Mouse (Mus musculus): Measurements from ENCODE around the gene Tmem179b. TPM values are rescaled to one million over a fixed set of nuclear protein-coding genes. Genes with fewer than 3 reads are reported as not detected.
A peak's percentile ranks its signal among the peaks of the same experiment; 100 is the strongest.

The Tmem179b gene
- polyA plus RNA-seq, 1 experiment from 2014 or later, result 80.4 TPM

DNA sequence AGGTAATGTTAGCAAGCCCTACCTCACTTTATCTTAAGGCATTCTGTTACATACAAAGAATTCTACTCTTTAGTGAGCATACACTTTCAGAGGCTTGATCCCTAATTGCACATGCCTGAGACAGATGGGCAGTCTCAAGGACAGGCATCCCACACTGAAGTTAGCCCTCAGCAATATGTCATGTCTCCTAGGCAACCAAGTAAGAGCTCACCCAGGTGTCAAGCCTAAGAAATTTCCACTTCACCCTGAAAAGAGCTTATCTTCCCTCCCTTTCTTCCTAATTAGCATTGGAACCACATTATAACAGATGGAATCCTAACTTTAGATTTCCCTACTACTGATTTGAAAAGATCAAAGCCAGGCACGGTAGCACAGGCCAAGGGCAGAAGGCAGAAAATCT, 14.9 kb upstream of the Tmem179b start:
- ATAC-seq (ENCODE audit: low FRiP score, low TSS enrichment), result no peak
- 38% methylated on average over 1 of the region's 1 CpGs for WGBS
- H3K9me3 ChIP-seq (ENCODE audit: control insufficient read depth, low read length), result no peaks in the 10 kb centered on the region
- H3K27ac ChIP-seq (ENCODE audit: low read depth, low read length), result no peak overlapping the region
- 0 out of 2 replicates have a peak, but pooled peaks cover 6% of the 10 kb centered on the region for H3K4me1 ChIP-seq (ENCODE audit: control insufficient read depth, insufficient read depth, low read length)
- H3K4me3 ChIP-seq (ENCODE audit: low read length), result no peak overlapping the region
- H3K36me3 ChIP-seq (ENCODE audit: control insufficient read depth, insufficient read depth, low read length), result peaks cover 19% of the 10 kb centered on the region
- no peaks in the 10 kb centered on the region for H3K27me3 ChIP-seq (ENCODE audit: control insufficient read depth, insufficient read depth, low read length)
- no peak overlapping the region for H3K9ac ChIP-seq (ENCODE audit: low read depth, low read length)
- H3K4me2 ChIP-seq (replicated peaks; ENCODE audit: low read depth, low read length), result no peak overlapping the region

GRCm38 (mm10) chr19:8788521-8788920, 14.3 kb upstream of the Tmem179b start:
- no peak overlapping the region for H3K4me3 ChIP-seq (ENCODE audit: low read length)
- no peaks in the 10 kb centered on the region for H3K27me3 ChIP-seq (ENCODE audit: control insufficient read depth, insufficient read depth, low read length)
- no peak overlapping the region for H3K4me2 ChIP-seq (replicated peaks; ENCODE audit: low read depth, low read length)
- peaks cover 18% of the 10 kb centered on the region for H3K36me3 ChIP-seq (ENCODE audit: control insufficient read depth, insufficient read depth, low read length)
- no peaks in the 10 kb centered on the region for H3K9me3 ChIP-seq (ENCODE audit: control insufficient read depth, low read length)
- 29% methylated on average over 3 of the region's 3 CpGs for WGBS
- no peak overlapping the region for H3K9ac ChIP-seq (ENCODE audit: low read depth, low read length)
- H3K4me1 ChIP-seq (ENCODE audit: control insufficient read depth, insufficient read depth, low read length), result 0 out of 2 replicates have a peak, but pooled peaks cover 6% of the 10 kb centered on the region
- no peak overlapping the region for H3K27ac ChIP-seq (ENCODE audit: low read depth, low read length)
- ATAC-seq (ENCODE audit: low FRiP score, low TSS enrichment), result no peak

- Histone ChIP-seq H3K9me3 (ENCODE audit: control insufficient read depth, low read length) (no peaks in the 10 kb centered on the region), H3K27ac (ENCODE audit: low read depth, low read length) (peak within 1 kb of the TSS; percentile 85), H3K27me3 (ENCODE audit: control insufficient read depth, insufficient read depth, low read length) (no peaks in the 10 kb centered on the region), H3K4me1 (ENCODE audit: control insufficient read depth, insufficient read depth, low read length) (0 out of 2 replicates have a peak, but pooled peaks cover 6% of the 10 kb centered on the region), H3K9ac (ENCODE audit: low read depth, low read length) (peak within 1 kb of the TSS; percentile 78), H3K36me3 (ENCODE audit: control insufficient read depth, insufficient read depth, low read length) (peaks cover 29% of the 10 kb centered on the region), H3K4me3 (ENCODE audit: low read length) (peak within 1 kb of the TSS; percentile 76), H3K4me2 (replicated peaks; ENCODE audit: low read depth, low read length) (peak within 1 kb of the TSS; percentile 72)
- 1% methylated on average over 32 of the region's 32 CpGs for WGBS
- peak; percentile 99 for ATAC-seq (ENCODE audit: low FRiP score, low TSS enrichment)
These were observed 11.9 kb upstream of the Tmem179b start, which contains the start of gene Taf6l for GRCm38 (mm10) chr19:8786008-8786781. TSS of gene Taf6l (minus strand) at chr19:8786417.

DNA sequence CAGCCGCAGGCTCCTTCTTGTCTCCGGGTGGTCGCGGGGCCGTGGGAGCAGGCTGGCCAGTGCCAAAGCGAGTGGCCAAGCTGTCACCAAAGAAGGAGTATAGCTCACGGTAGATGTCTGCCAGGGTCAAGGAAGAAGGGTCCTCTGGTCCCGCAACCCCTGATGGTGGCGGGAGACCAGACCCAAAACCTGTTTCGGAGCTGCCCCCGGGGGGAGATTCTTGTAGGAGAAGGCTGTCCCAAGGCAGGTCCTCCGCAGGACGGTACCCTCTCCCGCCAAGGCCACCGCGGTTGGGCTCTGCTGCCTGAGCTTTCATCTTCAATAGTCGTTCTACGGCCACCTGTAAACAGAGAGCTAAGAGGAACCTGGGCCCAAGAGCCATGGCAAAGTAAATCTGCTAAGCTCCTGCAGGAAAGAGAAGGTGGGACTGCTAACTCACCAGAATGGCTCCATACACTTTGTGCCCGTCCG, 719 bp upstream of the Tmem179b start:
- H3K36me3 ChIP-seq (ENCODE audit: control insufficient read depth, insufficient read depth, low read length), result peaks cover 30% of the 10 kb centered on the region
- H3K4me3 ChIP-seq (ENCODE audit: low read length), result peak overlapping the region; percentile 70
- H3K4me1 ChIP-seq (ENCODE audit: control insufficient read depth, insufficient read depth, low read length), result peaks cover 25% of the 10 kb centered on the region
- no peaks in the 10 kb centered on the region for H3K27me3 ChIP-seq (ENCODE audit: control insufficient read depth, insufficient read depth, low read length)
- H3K27ac ChIP-seq (ENCODE audit: low read depth, low read length), result peak overlapping the region; percentile 97
- peak overlapping the region; percentile 96 for H3K9ac ChIP-seq (ENCODE audit: low read depth, low read length)
- ATAC-seq (ENCODE audit: low FRiP score, low TSS enrichment), result peak; percentile 29
- 6% methylated on average over 18 of the region's 20 CpGs for WGBS
- H3K4me2 ChIP-seq (replicated peaks; ENCODE audit: low read depth, low read length), result peak overlapping the region; percentile 98
- H3K9me3 ChIP-seq (ENCODE audit: control insufficient read depth, low read length), result no peaks in the 10 kb centered on the region

DNA sequence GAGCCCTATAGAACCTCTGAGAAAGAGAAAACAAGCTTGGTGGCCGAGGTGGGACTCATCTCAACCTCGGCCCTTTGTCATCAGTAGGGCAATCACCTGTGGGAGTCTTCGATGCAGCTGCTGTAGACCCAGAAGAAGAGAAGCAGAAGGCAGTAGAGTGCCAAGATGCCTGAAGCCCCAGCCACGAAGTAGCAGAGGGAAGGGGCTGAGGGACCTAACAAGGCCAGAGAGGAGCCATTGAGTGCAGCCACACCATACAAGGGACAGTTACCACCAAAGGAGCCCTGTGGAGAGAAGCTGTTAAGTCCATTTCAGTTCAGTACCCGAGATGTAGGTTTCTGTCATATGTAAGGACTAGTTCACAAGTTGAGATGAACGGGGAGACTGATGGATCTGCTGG, 858 bp downstream of the Tmem179b start:
- Histone ChIP-seq H3K27me3 (ENCODE audit: control insufficient read depth, insufficient read depth, low read length) (no peaks in the 10 kb centered on the region), H3K4me1 (ENCODE audit: control insufficient read depth, insufficient read depth, low read length) (peaks cover 25% of the 10 kb centered on the region), H3K9me3 (ENCODE audit: control insufficient read depth, low read length) (no peaks in the 10 kb centered on the region), H3K4me3 (ENCODE audit: low read length) (peak overlapping the region; percentile 70), H3K9ac (ENCODE audit: low read depth, low read length) (peak overlapping the region; percentile 96; the same call in 1 of the 2 replicates), H3K27ac (ENCODE audit: low read depth, low read length) (peak overlapping the region; percentile 97; the same call in 1 of the 2 replicates), H3K36me3 (ENCODE audit: control insufficient read depth, insufficient read depth, low read length) (peaks cover 40% of the 10 kb centered on the region), H3K4me2 (replicated peaks; ENCODE audit: low read depth, low read length) (peak overlapping the region; percentile 98)
- no peak for ATAC-seq (ENCODE audit: low FRiP score, low TSS enrichment)
- WGBS, result 48% methylated on average over 6 of the region's 6 CpGs

- Histone ChIP-seq H3K9ac (ENCODE audit: low read depth, low read length) (peak overlapping the region; percentile 96; the same call in 1 of the 2 replicates), H3K27me3 (ENCODE audit: control insufficient read depth, insufficient read depth, low read length) (no peaks in the 10 kb centered on the region), H3K27ac (ENCODE audit: low read depth, low read length) (0 out of 2 replicates have a peak overlapping the region, but pooled peaks have one; percentile 97), H3K36me3 (ENCODE audit: control insufficient read depth, insufficient read depth, low read length) (peaks cover 40% of the 10 kb centered on the region), H3K4me3 (ENCODE audit: low read length) (peak overlapping the region; percentile 70; the same call in 1 of the 2 replicates), H3K9me3 (ENCODE audit: control insufficient read depth, low read length) (no peaks in the 10 kb centered on the region), H3K4me2 (replicated peaks; ENCODE audit: low read depth, low read length) (peak overlapping the region; percentile 98), H3K4me1 (ENCODE audit: control insufficient read depth, insufficient read depth, low read length) (peaks cover 25% of the 10 kb centered on the region)
- ATAC-seq (ENCODE audit: low FRiP score, low TSS enrichment), result no peak
- WGBS, result 84% methylated on average over 5 of the region's 5 CpGs
These were observed 1.3 kb downstream of the Tmem179b start for GRCm38 (mm10) chr19:8772996-8773395.

DNA sequence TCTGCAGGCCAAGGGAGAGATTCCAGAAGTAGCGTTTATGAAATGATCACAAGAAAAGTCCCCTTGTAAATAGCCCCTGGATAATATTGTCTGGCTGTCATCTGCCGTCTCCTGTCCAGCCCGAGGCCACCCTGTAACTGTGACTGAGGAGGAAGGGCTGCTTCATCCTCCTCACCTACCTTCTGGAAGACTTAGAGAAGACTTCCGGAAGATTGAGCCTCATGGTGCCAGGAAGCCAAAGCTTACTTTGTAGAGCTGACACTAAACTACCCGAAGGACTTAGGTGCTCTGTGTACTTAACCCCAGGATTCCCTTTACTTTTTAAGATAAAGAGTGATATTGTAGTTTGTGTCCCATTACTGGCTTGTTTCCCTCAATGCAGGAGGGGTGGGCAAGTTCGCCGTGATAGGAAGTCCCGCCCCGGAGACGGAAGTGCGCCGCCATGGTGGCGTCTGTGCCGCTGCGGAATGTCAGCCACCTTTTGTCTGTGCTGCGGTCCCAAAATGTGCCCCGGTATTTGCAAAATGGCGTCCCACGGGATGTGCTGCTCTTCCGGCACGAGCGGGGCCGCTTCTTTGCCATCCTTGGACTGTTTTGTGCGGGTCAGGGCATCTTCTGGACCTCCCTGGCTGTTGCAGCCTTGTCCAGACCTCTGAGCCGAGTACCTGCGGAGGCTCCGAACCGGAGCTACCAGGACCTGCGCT, 3.5 kb downstream of the Tmem179b start, which contains the start of gene Tmem223:
Tmem223 (plus strand) TSS at position 430 of the 704 bp plus-strand sequence.
- Histone ChIP-seq H3K27ac (ENCODE audit: low read depth, low read length) (peak within 1 kb of the TSS; percentile 85), H3K27me3 (ENCODE audit: control insufficient read depth, insufficient read depth, low read length) (no peaks in the 10 kb centered on the region), H3K9me3 (ENCODE audit: control insufficient read depth, low read length) (peaks cover under 1% of the 10 kb centered on the region; the same call in 1 of the 2 replicates), H3K9ac (ENCODE audit: low read depth, low read length) (peak within 1 kb of the TSS; percentile 93), H3K4me1 (ENCODE audit: control insufficient read depth, insufficient read depth, low read length) (peaks cover 24% of the 10 kb centered on the region), H3K4me3 (ENCODE audit: low read length) (peak within 1 kb of the TSS; percentile 84), H3K4me2 (replicated peaks; ENCODE audit: low read depth, low read length) (peak within 1 kb of the TSS; percentile 75), H3K36me3 (ENCODE audit: control insufficient read depth, insufficient read depth, low read length) (peaks cover 58% of the 10 kb centered on the region)
- 33% methylated on average over 29 of the region's 29 CpGs for WGBS
- 0 out of 2 replicates have a peak, but pooled peaks have one; percentile 38 for ATAC-seq (ENCODE audit: low FRiP score, low TSS enrichment)

DNA sequence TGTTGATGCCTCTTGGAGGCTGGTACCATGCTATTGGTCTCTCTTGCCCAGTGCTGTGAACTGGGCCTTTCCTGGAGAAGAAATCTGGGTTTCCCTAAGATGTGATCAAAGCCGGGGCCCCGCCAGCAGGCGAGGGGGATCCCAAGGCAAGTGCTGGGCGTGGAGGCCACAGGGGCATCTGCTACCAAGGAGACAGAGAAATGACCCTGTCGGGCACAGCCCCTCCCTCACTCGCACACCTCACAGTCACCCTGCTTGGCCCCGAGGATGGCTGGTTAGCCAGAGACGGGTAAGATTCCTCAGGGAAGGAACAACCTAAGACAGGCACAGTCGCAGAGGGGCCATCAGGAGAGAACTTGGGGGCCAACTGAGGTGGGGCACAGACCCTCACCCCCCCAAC, 8.7 kb downstream of the Tmem179b start:
- peaks cover 81% of the 10 kb centered on the region for H3K36me3 ChIP-seq (ENCODE audit: control insufficient read depth, insufficient read depth, low read length)
- no peak overlapping the region for H3K27ac ChIP-seq (ENCODE audit: low read depth, low read length)
- H3K4me3 ChIP-seq (ENCODE audit: low read length), result no peak overlapping the region
- H3K27me3 ChIP-seq (ENCODE audit: control insufficient read depth, insufficient read depth, low read length), result no peaks in the 10 kb centered on the region
- H3K4me2 ChIP-seq (replicated peaks; ENCODE audit: low read depth, low read length), result no peak overlapping the region
- no peak for ATAC-seq (ENCODE audit: low FRiP score, low TSS enrichment)
- H3K9ac ChIP-seq (ENCODE audit: low read depth, low read length), result no peak overlapping the region
- peaks cover 11% of the 10 kb centered on the region for H3K9me3 ChIP-seq (ENCODE audit: control insufficient read depth, low read length)
- 96% methylated on average over 9 of the region's 9 CpGs for WGBS
- 0 out of 2 replicates have a peak, but pooled peaks cover 4% of the 10 kb centered on the region for H3K4me1 ChIP-seq (ENCODE audit: control insufficient read depth, insufficient read depth, low read length)
